Mouse (Mus musculus) inflammation-experienced regulatory T-cells, adult 6 months (primary cell): ENCODE measurements around the gene Slc22a15. TPM values are rescaled to one million over a fixed set of nuclear protein-coding genes. Genes with fewer than 3 reads are reported as not detected.
A peak's percentile ranks its signal among the peaks of the same experiment; 100 is the strongest.

ENCODE experiments used
- ATAC-seq: one replicate; pipeline ENCODE4 v1.8.0; 2017
- polyA plus RNA-seq, 3 experiments: library from polyadenylated mRNA; unstranded; fragments of 100-300 nt; shearing (Covaris generic); gene quantifications; one replicate each; pipeline ENCODE4 v1.2.1; 2017

The Slc22a15 gene
- polyA plus RNA-seq, 3 experiments from 2014 or later: 10.2 to 18.0 (median 11.1) TPM

DNA sequence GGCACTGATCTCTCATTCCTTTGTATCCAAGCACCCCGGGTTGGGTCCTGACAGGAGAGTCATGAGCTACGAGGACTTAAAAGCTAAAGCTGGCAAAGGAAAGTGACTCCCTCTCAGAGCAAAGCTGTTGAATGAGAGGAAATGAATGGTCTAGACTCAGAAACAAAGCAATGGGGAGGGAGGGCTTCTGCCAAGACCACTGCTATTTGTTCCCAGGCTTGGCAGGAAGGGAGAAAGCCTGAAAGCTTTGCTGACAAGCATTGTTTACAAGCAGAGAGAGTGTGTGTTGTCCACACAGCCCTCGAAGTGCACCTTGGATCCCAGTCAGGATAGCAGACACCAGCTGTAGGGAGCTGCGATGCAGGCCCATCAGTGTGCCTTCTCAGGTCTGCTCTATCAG lies 117.3 kb downstream of the Slc22a15 start:
- ATAC-seq: no peak

DNA sequence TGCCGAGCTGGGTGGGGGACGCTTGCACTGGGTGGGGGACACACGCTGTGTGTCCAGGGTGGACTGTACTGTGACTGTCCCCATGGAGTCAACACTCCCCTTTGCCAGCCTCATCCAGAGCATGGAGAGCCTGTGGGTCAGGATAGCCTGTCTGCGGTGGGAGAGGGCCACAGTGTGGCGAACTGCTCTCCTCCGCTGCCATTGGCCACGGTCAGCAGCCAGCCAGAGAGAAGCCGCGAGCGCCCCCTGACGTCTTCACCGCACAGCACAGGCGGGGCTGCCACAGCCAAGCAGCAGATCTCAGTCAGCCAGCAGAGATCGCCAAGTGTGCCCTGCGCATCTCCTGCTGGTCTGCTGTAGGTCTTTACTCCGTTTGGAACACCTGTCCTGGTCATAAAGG lies 118.1 kb downstream of the Slc22a15 start:
- ATAC-seq: peak; percentile 75

Other genes starting within 250 kb of the Slc22a15 start
- gene Mab21l3, start 75.5 kb downstream of the Slc22a15 start, polyA plus RNA-seq: under 1 TPM in 1 of 3 experiments, not detected in 2; 0.21 TPM
- gene Nhlh2, start 85.6 kb upstream of the Slc22a15 start, polyA plus RNA-seq: not detected
- gene Casq2, start 162.0 kb upstream of the Slc22a15 start, polyA plus RNA-seq: not detected